Mouse (Mus musculus): ENCODE measurements around the gene Fxyd1. TPM values are rescaled to one million over a fixed set of nuclear protein-coding genes. Genes with fewer than 3 reads are reported as not detected.

Fxyd1 gene
- polyA plus RNA-seq, 1 experiment, result not detected

- 84% methylated on average over 12 of the region's 12 CpGs for WGBS
- Histone ChIP-seq H3K4me1 (ENCODE audit: control insufficient read depth, insufficient read depth, low read length) (peaks cover 8% of the 10 kb centered on the region), H3K27ac (ENCODE audit: insufficient read depth, low read depth, low read length) (no peak overlapping the region), H3K4me3 (ENCODE audit: insufficient read depth, low read depth, low read length) (no peak overlapping the region)
- TF ChIP-seq POLR2A (IDR thresholded peaks at IDR 0.05; ENCODE audit: insufficient read depth, low read depth, low read length), result no peak
- no peak for TF ChIP-seq CTCF (IDR thresholded peaks at IDR 0.05; ENCODE audit: insufficient read depth, low read depth, low read length)
These were observed 16.5 kb downstream of the Fxyd1 start for GRCm38 (mm10) chr7:31040281-31041022.

- Histone ChIP-seq H3K4me1 (ENCODE audit: control insufficient read depth, insufficient read depth, low read length) (peaks cover 8% of the 10 kb centered on the region), H3K4me3 (ENCODE audit: insufficient read depth, low read depth, low read length) (no peak overlapping the region), H3K27ac (ENCODE audit: insufficient read depth, low read depth, low read length) (no peak overlapping the region)
- no peak for TF ChIP-seq POLR2A (IDR thresholded peaks at IDR 0.05; ENCODE audit: insufficient read depth, low read depth, low read length)
- TF ChIP-seq CTCF (IDR thresholded peaks at IDR 0.05; ENCODE audit: insufficient read depth, low read depth, low read length), result no peak
- 88% methylated on average over 4 of the region's 4 CpGs for WGBS
These were observed 18.0 kb downstream of the Fxyd1 start for GRCm38 (mm10) chr7:31039011-31039410.

DNA sequence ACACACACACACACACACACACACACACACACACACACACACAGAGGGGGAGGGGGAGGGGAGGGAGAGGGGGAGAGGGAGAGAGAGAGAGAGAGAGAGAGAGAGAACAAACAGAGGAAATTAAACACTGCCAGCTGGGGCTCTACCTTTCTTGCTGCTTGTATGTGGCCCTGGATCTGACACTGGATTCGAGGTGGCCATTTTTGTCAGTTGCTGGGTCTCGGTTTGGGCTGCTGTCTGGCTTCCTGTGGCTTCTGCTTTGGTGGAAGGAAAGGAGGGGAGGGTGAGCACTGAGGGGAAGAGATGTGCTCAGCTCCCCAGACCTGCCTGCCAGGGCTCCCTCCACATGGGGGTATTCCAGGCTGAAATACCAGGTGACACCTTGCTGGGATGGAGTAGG, 19.3 kb downstream of the Fxyd1 start:
- H3K4me3 ChIP-seq (ENCODE audit: insufficient read depth, low read depth, low read length), result no peak overlapping the region
- TF ChIP-seq POLR2A (IDR thresholded peaks at IDR 0.05; ENCODE audit: insufficient read depth, low read depth, low read length) (no peak), CTCF (IDR thresholded peaks at IDR 0.05; ENCODE audit: insufficient read depth, low read depth, low read length) (no peak)
- H3K4me1 ChIP-seq (ENCODE audit: control insufficient read depth, insufficient read depth, low read length), result peaks cover 8% of the 10 kb centered on the region
- WGBS, result 76% methylated on average over 2 of the region's 2 CpGs
- H3K27ac ChIP-seq (ENCODE audit: insufficient read depth, low read depth, low read length), result no peak overlapping the region

DNA sequence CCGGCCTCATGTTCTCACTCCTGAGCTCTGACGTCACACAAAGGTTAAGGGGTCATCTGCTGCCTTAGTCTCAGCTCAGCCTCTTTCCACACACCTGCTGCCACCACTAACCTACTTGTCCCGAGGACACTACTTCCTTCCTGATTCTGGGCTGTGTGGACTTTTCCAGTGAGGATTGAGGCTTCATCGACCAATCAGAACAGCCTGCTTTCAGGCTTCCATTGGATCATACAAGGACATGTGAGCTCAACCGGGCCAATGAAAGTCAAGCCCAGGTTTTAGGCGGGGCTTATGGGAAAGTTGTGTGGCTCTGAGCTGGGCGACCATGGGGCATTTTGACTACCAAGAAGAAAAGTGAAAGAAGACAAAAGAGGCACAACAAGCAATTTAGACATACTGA, 20.1 kb downstream of the Fxyd1 start:
- H3K4me1 ChIP-seq (ENCODE audit: control insufficient read depth, insufficient read depth, low read length), result peaks cover 3% of the 10 kb centered on the region
- H3K4me3 ChIP-seq (ENCODE audit: insufficient read depth, low read depth, low read length), result no peak overlapping the region
- H3K27ac ChIP-seq (ENCODE audit: insufficient read depth, low read depth, low read length), result no peak overlapping the region
- 84% methylated on average over 7 of the region's 7 CpGs for WGBS
- no peak for TF ChIP-seq CTCF (IDR thresholded peaks at IDR 0.05; ENCODE audit: insufficient read depth, low read depth, low read length)
- no peak for TF ChIP-seq POLR2A (IDR thresholded peaks at IDR 0.05; ENCODE audit: insufficient read depth, low read depth, low read length)

DNA sequence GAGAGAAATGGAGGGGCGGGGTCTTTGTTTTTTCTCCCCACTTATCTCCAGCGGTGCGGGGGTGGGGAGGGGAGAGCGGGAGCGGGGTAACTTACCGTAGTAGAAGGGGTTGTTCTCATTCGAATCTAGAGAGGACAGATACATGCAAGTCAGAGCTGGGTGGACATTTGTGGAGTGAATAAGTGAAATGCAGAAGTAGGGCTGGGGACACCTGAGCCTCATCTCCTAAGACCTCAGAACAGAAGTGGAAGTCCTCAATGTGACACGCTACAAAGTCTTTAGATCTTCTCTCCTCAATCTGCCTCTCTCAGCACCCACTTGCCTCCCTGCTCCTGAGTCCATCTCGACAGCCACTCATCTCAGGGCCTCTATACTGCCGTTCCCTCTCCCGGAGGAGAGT, 21.7 kb downstream of the Fxyd1 start:
- WGBS, result 84% methylated on average over 11 of the region's 11 CpGs
- no peak for TF ChIP-seq CTCF (IDR thresholded peaks at IDR 0.05; ENCODE audit: insufficient read depth, low read depth, low read length)
- no peak for TF ChIP-seq POLR2A (IDR thresholded peaks at IDR 0.05; ENCODE audit: insufficient read depth, low read depth, low read length)
- no peak overlapping the region for H3K4me3 ChIP-seq (ENCODE audit: insufficient read depth, low read depth, low read length)
- H3K4me1 ChIP-seq (ENCODE audit: control insufficient read depth, insufficient read depth, low read length), result no peaks in the 10 kb centered on the region
- H3K27ac ChIP-seq (ENCODE audit: insufficient read depth, low read depth, low read length), result no peak overlapping the region

DNA sequence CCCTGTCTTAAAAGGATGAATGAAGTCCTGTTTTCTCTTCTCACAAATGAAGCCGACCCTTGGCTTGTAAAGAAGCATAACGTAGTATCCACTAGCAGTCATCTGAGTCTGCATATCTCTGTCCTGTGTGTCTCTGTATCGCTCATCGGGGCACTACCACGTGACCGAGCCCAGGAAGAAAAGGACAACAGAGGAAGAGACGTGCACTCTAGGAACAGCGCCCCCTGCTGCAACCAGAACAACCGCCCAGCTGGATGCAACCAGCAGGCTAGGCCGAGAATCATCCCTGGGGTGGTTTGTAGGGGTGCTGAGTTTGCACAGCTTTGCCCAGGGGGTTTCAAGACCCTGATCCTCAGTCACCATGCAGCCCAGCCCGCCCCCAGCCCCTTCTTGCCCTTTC, 22.2 kb downstream of the Fxyd1 start:
- WGBS, result 67% methylated on average over 11 of the region's 11 CpGs
- H3K4me3 ChIP-seq (ENCODE audit: insufficient read depth, low read depth, low read length), result no peak overlapping the region
- TF ChIP-seq POLR2A (IDR thresholded peaks at IDR 0.05; ENCODE audit: insufficient read depth, low read depth, low read length) (no peak), CTCF (IDR thresholded peaks at IDR 0.05; ENCODE audit: insufficient read depth, low read depth, low read length) (no peak)
- H3K27ac ChIP-seq (ENCODE audit: insufficient read depth, low read depth, low read length), result no peak overlapping the region
- H3K4me1 ChIP-seq (ENCODE audit: control insufficient read depth, insufficient read depth, low read length), result no peaks in the 10 kb centered on the region

- 74% methylated on average over 9 of the region's 9 CpGs for WGBS
- Histone ChIP-seq H3K27ac (ENCODE audit: insufficient read depth, low read depth, low read length) (no peak overlapping the region), H3K4me3 (ENCODE audit: insufficient read depth, low read depth, low read length) (no peak overlapping the region)
These were observed 23.4 kb downstream of the Fxyd1 start for GRCm38 (mm10) chr7:31033409-31034165.

DNA sequence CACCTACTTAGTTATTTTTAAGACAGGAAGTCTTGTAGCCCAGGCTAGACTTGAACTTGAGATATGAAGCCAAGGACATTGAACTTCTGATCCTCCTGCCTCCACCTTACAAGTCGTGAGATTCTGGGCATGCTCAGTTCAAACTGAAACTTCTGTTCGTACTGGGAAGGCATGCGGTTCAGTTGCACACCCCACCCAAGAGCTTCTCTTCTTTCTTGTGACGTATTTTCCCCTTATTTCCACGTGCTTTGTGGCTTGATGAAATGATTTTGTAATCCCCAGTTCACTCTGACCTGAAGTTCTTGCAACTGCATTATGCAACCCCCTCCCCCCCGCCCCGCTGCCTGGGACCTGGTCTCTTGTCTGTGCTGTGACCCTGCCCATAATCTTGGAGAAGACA, 25.3 kb downstream of the Fxyd1 start:
- H3K4me1 ChIP-seq (ENCODE audit: control insufficient read depth, insufficient read depth, low read length), result no peaks in the 10 kb centered on the region
- WGBS, result 90% methylated on average over 7 of the region's 7 CpGs
- TF ChIP-seq POLR2A (IDR thresholded peaks at IDR 0.05; ENCODE audit: insufficient read depth, low read depth, low read length), result no peak
- no peak for TF ChIP-seq CTCF (IDR thresholded peaks at IDR 0.05; ENCODE audit: insufficient read depth, low read depth, low read length)
- H3K27ac ChIP-seq (ENCODE audit: insufficient read depth, low read depth, low read length), result no peak overlapping the region
- H3K4me3 ChIP-seq (ENCODE audit: insufficient read depth, low read depth, low read length), result no peak overlapping the region

More at GRCm38 (mm10) chr7:31033409-31034165, 23.4 kb downstream of the Fxyd1 start:
- H3K4me1 ChIP-seq (ENCODE audit: control insufficient read depth, insufficient read depth, low read length), result no peaks in the 10 kb centered on the region
- no peak for TF ChIP-seq CTCF (IDR thresholded peaks at IDR 0.05; ENCODE audit: insufficient read depth, low read depth, low read length)
- TF ChIP-seq POLR2A (IDR thresholded peaks at IDR 0.05; ENCODE audit: insufficient read depth, low read depth, low read length), result no peak

DNA sequence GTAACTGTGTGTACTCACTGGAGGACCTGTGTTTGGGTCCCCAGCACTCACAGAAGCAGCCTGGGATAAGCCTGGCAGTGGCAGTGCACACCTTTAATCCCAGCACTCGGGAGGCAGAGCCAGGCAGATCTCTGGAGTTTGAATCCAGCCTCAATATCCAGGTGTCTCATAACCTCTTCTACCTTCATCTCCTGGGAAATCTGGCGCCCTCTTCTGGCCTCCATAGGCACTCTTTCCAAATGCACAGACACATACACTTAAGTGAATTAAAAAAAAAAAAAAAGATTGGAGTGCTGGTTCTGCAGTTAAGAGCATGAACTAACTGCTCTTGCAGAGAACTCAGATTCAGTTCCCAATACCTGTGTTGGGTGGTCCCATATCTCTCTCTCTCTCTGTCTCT, 26.3 kb downstream of the Fxyd1 start:
- TF ChIP-seq CTCF (IDR thresholded peaks at IDR 0.05; ENCODE audit: insufficient read depth, low read depth, low read length) (no peak), POLR2A (IDR thresholded peaks at IDR 0.05; ENCODE audit: insufficient read depth, low read depth, low read length) (no peak)

More for the DNA sequence above, 26.3 kb downstream of the Fxyd1 start:
- H3K4me3 ChIP-seq (ENCODE audit: insufficient read depth, low read depth, low read length), result no peak overlapping the region
- H3K4me1 ChIP-seq (ENCODE audit: control insufficient read depth, insufficient read depth, low read length), result no peaks in the 10 kb centered on the region
- 71% methylated on average over 2 of the region's 2 CpGs for WGBS
- H3K27ac ChIP-seq (ENCODE audit: insufficient read depth, low read depth, low read length), result no peak overlapping the region
